Mouse (Mus musculus): ENCODE results near the gene Lig4.

The Lig4 gene

DNA sequence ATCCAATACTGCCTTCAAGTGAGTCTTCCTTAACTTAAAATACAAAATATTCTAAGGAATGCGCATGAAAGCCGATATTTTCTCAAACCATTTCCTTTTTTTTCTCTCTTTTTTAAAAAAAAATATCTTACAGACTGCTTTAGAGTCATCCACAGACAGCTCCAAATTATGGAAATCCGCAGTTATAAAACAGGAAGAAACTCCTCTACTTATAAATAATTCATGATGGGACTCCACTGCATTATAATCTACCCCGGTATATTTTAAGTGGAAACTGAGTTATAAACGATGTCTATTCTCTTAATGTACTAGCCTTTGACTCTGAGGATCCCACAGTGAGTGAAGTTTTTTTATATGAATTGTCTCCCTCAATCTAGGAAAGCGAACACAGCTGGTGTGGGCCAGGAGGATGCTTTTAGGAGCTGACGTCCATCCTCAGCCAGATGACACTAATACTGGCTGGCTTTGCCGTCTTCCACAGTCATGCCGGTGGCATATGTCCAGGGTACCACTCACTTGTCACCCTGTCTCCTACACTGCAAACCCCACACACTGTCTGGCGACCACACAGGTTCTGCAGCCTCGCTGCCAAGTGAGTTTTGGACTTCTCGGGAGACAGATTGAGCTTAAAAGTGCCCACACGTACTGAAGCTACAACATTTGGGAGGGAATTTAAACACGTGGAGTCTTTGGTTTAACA, 47.6 kb downstream of the Lig4 start:
- no peak for DNase-seq (ENCODE audit: low spot score)

Data from spleen, adult 12 weeks (tissue).